Mouse (Mus musculus) midbrain, postnatal 0 days (tissue): ENCODE data around the gene Disc1. TPM values are rescaled to one million over a fixed set of nuclear protein-coding genes. Genes with fewer than 3 reads are reported as not detected.

Experiments used
- ATAC-seq: fragments of 200-750 bp; cut with Nextera tagmentation; 2 replicates; pipeline ENCODE4 v1.8.0; 2017; ENCODE audit warnings: moderate number of reproducible peaks, mild to moderate bottlenecking, moderate TSS enrichment, moderate library complexity; ENCODE audit not compliant: low FRiP score
- DNase-seq: peaks from one replicate; pipeline ENCODE4 v3.0.0-alpha.2; 2015; ENCODE audit warnings: low spot score
- H3K27ac ChIP-seq: fragments of 300-500 bp; sonication (generic); 2 replicates; pipeline ENCODE4 v1.5.1; 2014; ENCODE audit warnings: low read depth, mild to moderate bottlenecking, low read length, mixed read lengths
- H3K27me3 ChIP-seq: fragments of 300-500 bp; sonication (generic); 2 replicates; pipeline ENCODE4 v1.6.1; 2014; ENCODE audit warnings: low read length, control low read depth, mixed read lengths; ENCODE audit not compliant: insufficient read depth
- H3K36me3 ChIP-seq: fragments of 300-500 bp; sonication (generic); 2 replicates; pipeline ENCODE4 v1.6.1; 2014; ENCODE audit warnings: low read length, control low read depth, mixed read lengths; ENCODE audit not compliant: insufficient read depth
- H3K4me1 ChIP-seq: fragments of 300-500 bp; sonication (generic); 2 replicates; pipeline ENCODE4 v1.6.1; 2014; ENCODE audit warnings: mild to moderate bottlenecking, control low read depth, antibody characterized with exemption, low read length, mixed read lengths; ENCODE audit not compliant: insufficient read depth
- H3K4me2 ChIP-seq: fragments of 300-500 bp; sonication (generic); 2 replicates; pipeline ENCODE4 v1.6.1; 2014; ENCODE audit warnings: low read depth, mild to moderate bottlenecking, low read length, mixed read lengths; ENCODE audit not compliant: poor library complexity, severe bottlenecking
- H3K4me3 ChIP-seq: fragments of 300-500 bp; sonication (generic); 2 replicates; pipeline ENCODE4 v1.5.1; 2014; ENCODE audit warnings: low read depth, mild to moderate bottlenecking, low read length, moderate library complexity
- H3K9ac ChIP-seq: fragments of 300-500 bp; sonication (generic); replicated peaks from 2 replicates; pipeline ENCODE4 v1.6.1; 2014; ENCODE audit warnings: mild to moderate bottlenecking, low read length, moderate library complexity, mixed read lengths; ENCODE audit not compliant: poor library complexity, severe bottlenecking
- H3K9me3 ChIP-seq: fragments of 300-500 bp; sonication (generic); 2 replicates; pipeline ENCODE4 v1.6.1; 2016; ENCODE audit warnings: low read length, control low read depth
- CTCF ChIP-seq: IDR thresholded peaks from 2 replicates; pipeline ENCODE4 v1.5.1; 2016; ENCODE audit warnings: antibody characterized with exemption, mild to moderate bottlenecking
- WGBS: fragments of 180-500 bp; shearing (Covaris S2); extraction: QIAGEN DNeasy Blood & Tissue Kit; methylation state at CpG from one replicate; pipeline ENCODE4 v1.1.7; 2014; 5-methylcytosine and 5-hydroxymethylcytosine counted together
- polyA plus RNA-seq: library from polyadenylated mRNA; unstranded; fragments of >200 nt; fragmentation: Nextera tagmentation; extraction: Ambion mirVana; gene quantifications from 2 replicates; pipeline ENCODE4 v1.2.1, GENCODE M21; 2015
- total RNA-seq: library from RNA; depleted of rRNA; stranded (reverse); fragments of >200 nt; gene quantifications from 2 replicates; pipeline ENCODE4 v1.2.3, GENCODE M21; 2014

Disc1 gene
- total and polyA plus RNA-seq, 2 experiments from 2014 or later: 1.4 to 6.1 TPM

DNA sequence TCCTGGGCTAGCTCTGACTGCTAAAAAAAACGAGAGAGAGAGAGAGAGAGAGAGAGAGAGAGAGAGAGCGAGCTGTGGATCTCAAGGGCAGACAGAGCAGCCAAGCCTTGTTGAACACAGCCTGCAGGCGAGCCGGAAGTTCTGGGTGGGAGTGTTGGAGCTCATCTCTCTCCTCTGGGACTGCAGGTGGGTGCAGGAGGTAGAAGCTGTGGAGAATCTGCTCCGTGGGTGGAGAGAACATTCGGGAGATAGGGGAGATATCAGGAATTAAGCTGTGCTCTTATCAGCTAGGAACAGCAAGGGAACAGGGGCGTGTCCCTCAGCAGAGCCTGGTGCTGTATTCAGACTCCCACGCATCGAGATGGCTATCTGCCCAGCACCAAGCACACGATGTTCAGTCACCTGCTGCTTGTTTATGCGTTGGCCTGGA is 79.7 kb downstream of the Disc1 start:
- Histone ChIP-seq H3K27me3 (no peaks in the 10 kb centered on the region; the same call in 1 of the 2 replicates), H3K27ac (no peak overlapping the region), H3K4me3 (no peak overlapping the region), H3K36me3 (no peaks in the 10 kb centered on the region), H3K9me3 (no peaks in the 10 kb centered on the region), H3K4me1 (peaks cover 3% of the 10 kb centered on the region; the same call in 1 of the 2 replicates), H3K4me2 (no peak overlapping the region), H3K9ac (no peak overlapping the region)
- ATAC-seq: no peak
- no peak for TF ChIP-seq CTCF
- WGBS: 57% methylated on average over 11 of the region's 11 CpGs
- no peak for DNase-seq

DNA sequence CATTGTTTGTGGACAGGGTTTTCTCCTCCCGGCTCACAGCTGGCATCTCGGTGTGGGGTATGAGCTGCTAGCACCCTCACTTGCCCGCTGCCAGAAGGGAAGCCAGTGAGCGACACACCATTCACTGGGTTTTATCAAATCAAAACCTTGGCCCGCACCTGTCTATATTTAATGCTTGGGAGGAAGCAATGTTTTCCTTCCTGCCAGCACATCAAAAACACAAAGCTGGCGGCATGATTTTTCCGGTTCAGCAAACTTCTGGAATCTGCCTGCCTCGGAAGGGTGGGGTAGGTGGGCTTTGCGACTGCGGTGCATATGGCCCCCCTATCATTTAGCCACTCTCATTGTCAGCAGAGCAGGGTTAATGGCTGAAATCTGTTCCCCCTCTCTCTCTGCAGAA is 80.9 kb downstream of the Disc1 start:
- H3K4me2 ChIP-seq: no peak overlapping the region
- peaks cover 6% of the 10 kb centered on the region; the same call in 1 of the 2 replicates for H3K4me1 ChIP-seq
- TF ChIP-seq CTCF: no peak
- no peaks in the 10 kb centered on the region for H3K9me3 ChIP-seq
- no peak overlapping the region for H3K9ac ChIP-seq
- H3K36me3 ChIP-seq: no peaks in the 10 kb centered on the region
- WGBS: 21% methylated on average over 10 of the region's 10 CpGs
- peak; percentile 46 for DNase-seq
- no peak overlapping the region for H3K27ac ChIP-seq
- no peak overlapping the region for H3K4me3 ChIP-seq
- H3K27me3 ChIP-seq: no peaks in the 10 kb centered on the region; the same call in 1 of the 2 replicates
- ATAC-seq: no peak

DNA sequence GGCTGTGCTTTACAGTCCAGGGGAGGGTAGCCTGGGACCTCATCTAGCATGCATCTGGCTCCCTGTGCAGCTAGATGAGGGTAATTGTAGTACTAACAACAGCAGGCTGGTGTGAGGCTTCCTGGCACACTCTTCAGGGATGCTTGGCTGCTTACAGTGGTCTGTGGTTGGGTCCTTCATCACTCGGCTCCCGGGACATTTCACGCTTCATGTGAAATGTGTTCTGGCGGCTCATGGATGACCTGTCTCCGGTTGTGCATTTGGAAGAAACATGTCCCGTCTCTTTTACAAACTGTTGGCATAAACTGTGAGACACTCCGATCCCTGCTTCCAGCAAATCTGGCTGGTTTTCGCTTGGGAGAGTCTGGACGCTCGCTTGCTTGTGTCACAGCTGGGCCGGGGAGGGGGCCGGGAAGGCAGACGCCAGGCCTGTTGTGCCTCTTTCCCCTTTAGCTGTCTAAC is 85.7 kb downstream of the Disc1 start:
- TF ChIP-seq CTCF: no peak
- Histone ChIP-seq H3K4me2 (no peak overlapping the region), H3K27ac (no peak overlapping the region), H3K36me3 (no peaks in the 10 kb centered on the region), H3K4me3 (no peak overlapping the region), H3K9me3 (no peaks in the 10 kb centered on the region), H3K27me3 (no peaks in the 10 kb centered on the region), H3K4me1 (peaks cover 6% of the 10 kb centered on the region; the same call in 1 of the 2 replicates), H3K9ac (no peak overlapping the region)
- DNase-seq: peak; percentile 89
- peak; percentile 66 for ATAC-seq
- 51% methylated on average over 13 of the region's 13 CpGs for WGBS

DNA sequence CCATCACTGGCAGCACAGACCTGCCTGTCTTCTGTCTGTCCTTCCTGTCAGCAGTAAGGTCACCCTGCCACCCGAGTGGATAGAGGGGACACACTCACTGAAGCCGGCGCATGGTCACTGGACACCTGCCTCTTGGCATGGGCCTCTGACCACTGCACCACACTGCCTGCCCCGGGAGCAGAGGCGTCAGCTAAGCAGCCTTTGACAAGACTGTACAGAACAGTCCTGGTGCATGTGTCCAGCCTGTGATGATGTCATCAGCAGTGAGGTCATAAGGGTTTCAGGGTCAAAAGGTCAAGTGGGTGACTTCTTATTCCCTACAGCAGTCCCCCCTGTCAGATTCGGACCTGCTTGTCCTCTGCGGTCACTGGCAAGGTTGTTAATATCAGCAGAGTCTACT is 87.0 kb downstream of the Disc1 start:
- ATAC-seq: no peak
- WGBS: 78% methylated on average over 7 of the region's 7 CpGs
- no peaks in the 10 kb centered on the region for H3K36me3 ChIP-seq
- no peak overlapping the region for H3K27ac ChIP-seq
- H3K4me2 ChIP-seq: no peak overlapping the region
- TF ChIP-seq CTCF: no peak
- H3K4me3 ChIP-seq: no peak overlapping the region
- H3K27me3 ChIP-seq: no peaks in the 10 kb centered on the region
- no peak overlapping the region for H3K9ac ChIP-seq
- no peak for DNase-seq
- no peaks in the 10 kb centered on the region for H3K9me3 ChIP-seq
- 0 out of 2 replicates have a peak, but pooled peaks cover 3% of the 10 kb centered on the region for H3K4me1 ChIP-seq

DNA sequence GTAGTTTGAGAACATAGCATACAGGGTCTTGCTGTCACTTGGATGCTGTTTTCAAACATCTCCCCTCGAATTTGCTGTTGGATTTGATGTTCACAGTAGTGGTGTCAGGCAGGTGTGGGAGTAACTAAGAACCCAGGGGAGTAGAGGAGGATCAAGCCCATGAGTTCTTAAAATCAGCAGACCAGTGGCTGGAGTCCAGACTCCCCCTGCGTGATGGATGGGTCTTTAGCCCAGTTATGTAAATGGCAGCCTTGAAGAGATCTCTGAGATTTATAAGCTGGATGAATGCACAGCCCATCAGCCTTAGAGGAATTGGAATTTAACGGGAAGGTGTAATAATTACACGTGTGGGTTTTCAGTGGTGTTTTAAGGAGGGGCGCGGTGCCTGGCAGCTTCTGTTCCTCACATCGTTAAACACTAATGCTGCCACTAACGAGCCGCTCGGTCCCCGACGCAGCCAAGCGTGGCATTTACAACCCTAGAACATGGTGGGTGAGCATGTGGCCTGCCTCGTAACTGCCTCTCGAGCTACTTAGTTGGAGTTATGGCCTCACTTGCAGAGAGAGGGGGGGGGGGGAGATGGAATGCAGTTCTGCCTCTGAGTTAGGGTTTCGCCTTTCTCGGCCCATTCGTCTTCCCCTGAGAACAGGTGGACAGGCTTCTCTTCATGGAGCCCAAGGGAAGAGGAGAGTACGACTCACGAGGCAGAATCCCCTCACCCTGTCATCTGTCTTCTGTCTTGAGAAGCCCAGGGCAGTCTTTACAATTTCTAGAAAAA is 103.1 kb downstream of the Disc1 start:
- H3K4me3 ChIP-seq: no peak overlapping the region
- no peaks in the 10 kb centered on the region for H3K36me3 ChIP-seq
- no peaks in the 10 kb centered on the region for H3K9me3 ChIP-seq
- no peak overlapping the region for H3K27ac ChIP-seq
- ATAC-seq (no peak), DNase-seq (peak; percentile 35)
- no peak overlapping the region for H3K9ac ChIP-seq
- WGBS: 68% methylated on average over 20 of the region's 20 CpGs
- no peaks in the 10 kb centered on the region for H3K4me1 ChIP-seq
- no peaks in the 10 kb centered on the region for H3K27me3 ChIP-seq
- TF ChIP-seq CTCF: no peak
- H3K4me2 ChIP-seq: no peak overlapping the region

DNA sequence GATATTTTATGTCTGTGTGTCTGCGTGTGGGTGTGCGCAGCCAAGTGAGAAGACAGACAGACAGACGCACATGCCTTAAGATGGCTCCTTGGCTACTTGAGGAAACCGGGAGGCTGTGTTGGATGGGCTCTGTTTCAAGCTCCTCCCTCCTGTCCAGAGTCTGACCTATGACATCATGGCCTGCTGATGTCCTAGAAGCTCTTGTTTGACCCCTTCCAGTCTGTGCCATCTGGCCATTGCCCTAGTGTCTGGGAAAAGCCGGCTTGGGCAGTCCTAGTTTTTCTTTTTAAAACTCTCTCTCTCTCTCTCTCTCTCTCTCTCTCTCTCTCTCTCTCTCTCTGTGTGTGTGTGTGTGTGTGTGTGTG is 103.6 kb downstream of the Disc1 start:
- no peaks in the 10 kb centered on the region for H3K9me3 ChIP-seq
- no peak for TF ChIP-seq CTCF
- no peaks in the 10 kb centered on the region for H3K4me1 ChIP-seq
- H3K27ac ChIP-seq: no peak overlapping the region
- H3K4me3 ChIP-seq: no peak overlapping the region
- H3K4me2 ChIP-seq: no peak overlapping the region
- no peaks in the 10 kb centered on the region for H3K27me3 ChIP-seq
- H3K36me3 ChIP-seq: no peaks in the 10 kb centered on the region
- WGBS: 88% methylated on average over 5 of the region's 5 CpGs
- no peak overlapping the region for H3K9ac ChIP-seq
- no peak for DNase-seq
- ATAC-seq: no peak
